Mouse (Mus musculus) midbrain, postnatal 0 days (tissue): Measurements from ENCODE around the gene Cux1. TPM values are rescaled to one million over a fixed set of nuclear protein-coding genes. Genes with fewer than 3 reads are reported as not detected.

Experiments
- ATAC-seq: fragments of 200-750 bp; cut with Nextera tagmentation; 2 replicates; pipeline ENCODE4 v1.8.0; 2017; ENCODE audit warnings: moderate number of reproducible peaks, mild to moderate bottlenecking, moderate TSS enrichment, moderate library complexity; ENCODE audit not compliant: low FRiP score
- DNase-seq: peaks from one replicate; pipeline ENCODE4 v3.0.0-alpha.2; 2015; ENCODE audit warnings: low spot score
- H3K27ac ChIP-seq: fragments of 300-500 bp; sonication (generic); 2 replicates; pipeline ENCODE4 v1.5.1; 2014; ENCODE audit warnings: low read depth, mild to moderate bottlenecking, low read length, mixed read lengths
- H3K27me3 ChIP-seq: fragments of 300-500 bp; sonication (generic); 2 replicates; pipeline ENCODE4 v1.6.1; 2014; ENCODE audit warnings: low read length, control low read depth, mixed read lengths; ENCODE audit not compliant: insufficient read depth
- H3K36me3 ChIP-seq: fragments of 300-500 bp; sonication (generic); 2 replicates; pipeline ENCODE4 v1.6.1; 2014; ENCODE audit warnings: low read length, control low read depth, mixed read lengths; ENCODE audit not compliant: insufficient read depth
- H3K4me1 ChIP-seq: fragments of 300-500 bp; sonication (generic); 2 replicates; pipeline ENCODE4 v1.6.1; 2014; ENCODE audit warnings: mild to moderate bottlenecking, control low read depth, antibody characterized with exemption, low read length, mixed read lengths; ENCODE audit not compliant: insufficient read depth
- H3K4me2 ChIP-seq: fragments of 300-500 bp; sonication (generic); 2 replicates; pipeline ENCODE4 v1.6.1; 2014; ENCODE audit warnings: low read depth, mild to moderate bottlenecking, low read length, mixed read lengths; ENCODE audit not compliant: poor library complexity, severe bottlenecking
- H3K4me3 ChIP-seq: fragments of 300-500 bp; sonication (generic); 2 replicates; pipeline ENCODE4 v1.5.1; 2014; ENCODE audit warnings: low read depth, mild to moderate bottlenecking, low read length, moderate library complexity
- H3K9ac ChIP-seq: fragments of 300-500 bp; sonication (generic); replicated peaks from 2 replicates; pipeline ENCODE4 v1.6.1; 2014; ENCODE audit warnings: mild to moderate bottlenecking, low read length, moderate library complexity, mixed read lengths; ENCODE audit not compliant: poor library complexity, severe bottlenecking
- H3K9me3 ChIP-seq: fragments of 300-500 bp; sonication (generic); 2 replicates; pipeline ENCODE4 v1.6.1; 2016; ENCODE audit warnings: low read length, control low read depth
- CTCF ChIP-seq: IDR thresholded peaks from 2 replicates; pipeline ENCODE4 v1.5.1; 2016; ENCODE audit warnings: antibody characterized with exemption, mild to moderate bottlenecking
- WGBS: fragments of 180-500 bp; shearing (Covaris S2); extraction: QIAGEN DNeasy Blood & Tissue Kit; methylation state at CpG from one replicate; pipeline ENCODE4 v1.1.7; 2014; 5-methylcytosine and 5-hydroxymethylcytosine counted together
- polyA plus RNA-seq: library from polyadenylated mRNA; unstranded; fragments of >200 nt; fragmentation: Nextera tagmentation; extraction: Ambion mirVana; gene quantifications from 2 replicates; pipeline ENCODE4 v1.2.1, GENCODE M21; 2015
- total RNA-seq: library from RNA; depleted of rRNA; stranded (reverse); fragments of >200 nt; gene quantifications from 2 replicates; pipeline ENCODE4 v1.2.3, GENCODE M21; 2014

The Cux1 gene
- total and polyA plus RNA-seq, 2 experiments from 2014 or later: 97.9 to 133 TPM

DNA sequence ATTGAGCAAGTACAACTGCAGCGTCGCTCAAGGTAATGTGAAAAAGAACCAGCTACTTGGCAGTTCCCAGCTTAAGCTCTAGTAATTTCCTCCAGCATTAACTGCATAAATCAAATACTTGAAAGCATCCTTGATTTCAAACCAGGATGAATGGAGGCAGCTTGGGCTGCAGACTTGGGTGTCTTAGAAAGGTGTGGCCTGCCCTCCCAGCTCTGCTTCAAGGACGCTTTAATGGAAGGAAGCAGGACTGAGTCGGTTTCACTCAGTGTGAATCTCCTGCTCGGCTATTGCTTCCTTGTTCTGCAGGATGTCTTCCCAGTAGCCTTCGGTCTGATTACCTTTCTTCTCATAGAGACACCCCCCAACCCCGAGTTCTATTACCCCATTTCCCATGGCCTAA lies 6.6 kb downstream of the Cux1 start:
- Histone ChIP-seq H3K4me2 (no peak overlapping the region), H3K36me3 (no peaks in the 10 kb centered on the region), H3K9me3 (no peaks in the 10 kb centered on the region), H3K4me3 (no peak overlapping the region), H3K27me3 (no peaks in the 10 kb centered on the region), H3K9ac (no peak overlapping the region), H3K27ac (no peak overlapping the region), H3K4me1 (peaks cover 7% of the 10 kb centered on the region; the same call in 1 of the 2 replicates)
- 73% methylated on average over 7 of the region's 7 CpGs for WGBS
- TF ChIP-seq CTCF: no peak
- no peak for ATAC-seq
- no peak for DNase-seq

DNA sequence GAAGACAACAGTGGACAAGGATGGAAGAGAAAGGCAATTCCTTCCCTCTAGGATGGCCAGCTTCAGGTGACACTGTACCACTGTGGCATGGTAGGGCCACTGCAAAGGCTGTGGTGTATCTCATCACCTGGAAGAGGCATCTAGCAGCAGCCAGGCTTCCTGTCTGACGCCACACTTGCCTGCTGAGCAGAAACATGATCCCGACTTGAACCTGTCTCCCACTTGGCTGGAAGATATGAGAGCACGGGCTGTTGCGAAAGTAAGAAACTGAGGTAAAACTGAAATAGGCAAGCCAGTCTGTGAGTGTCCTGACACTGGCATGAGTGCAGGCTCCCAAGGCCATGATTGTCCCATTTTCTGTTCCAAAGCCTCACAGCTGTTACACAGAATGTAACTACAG lies 9.8 kb downstream of the Cux1 start:
- Histone ChIP-seq H3K9me3 (no peaks in the 10 kb centered on the region), H3K27me3 (no peaks in the 10 kb centered on the region), H3K4me2 (no peak overlapping the region), H3K36me3 (no peaks in the 10 kb centered on the region), H3K27ac (no peak overlapping the region), H3K4me1 (no peaks in the 10 kb centered on the region; the same call in 1 of the 2 replicates), H3K4me3 (no peak overlapping the region), H3K9ac (no peak overlapping the region)
- WGBS: 90% methylated on average over 4 of the region's 4 CpGs
- no peak for TF ChIP-seq CTCF
- ATAC-seq (no peak), DNase-seq (no peak)

DNA sequence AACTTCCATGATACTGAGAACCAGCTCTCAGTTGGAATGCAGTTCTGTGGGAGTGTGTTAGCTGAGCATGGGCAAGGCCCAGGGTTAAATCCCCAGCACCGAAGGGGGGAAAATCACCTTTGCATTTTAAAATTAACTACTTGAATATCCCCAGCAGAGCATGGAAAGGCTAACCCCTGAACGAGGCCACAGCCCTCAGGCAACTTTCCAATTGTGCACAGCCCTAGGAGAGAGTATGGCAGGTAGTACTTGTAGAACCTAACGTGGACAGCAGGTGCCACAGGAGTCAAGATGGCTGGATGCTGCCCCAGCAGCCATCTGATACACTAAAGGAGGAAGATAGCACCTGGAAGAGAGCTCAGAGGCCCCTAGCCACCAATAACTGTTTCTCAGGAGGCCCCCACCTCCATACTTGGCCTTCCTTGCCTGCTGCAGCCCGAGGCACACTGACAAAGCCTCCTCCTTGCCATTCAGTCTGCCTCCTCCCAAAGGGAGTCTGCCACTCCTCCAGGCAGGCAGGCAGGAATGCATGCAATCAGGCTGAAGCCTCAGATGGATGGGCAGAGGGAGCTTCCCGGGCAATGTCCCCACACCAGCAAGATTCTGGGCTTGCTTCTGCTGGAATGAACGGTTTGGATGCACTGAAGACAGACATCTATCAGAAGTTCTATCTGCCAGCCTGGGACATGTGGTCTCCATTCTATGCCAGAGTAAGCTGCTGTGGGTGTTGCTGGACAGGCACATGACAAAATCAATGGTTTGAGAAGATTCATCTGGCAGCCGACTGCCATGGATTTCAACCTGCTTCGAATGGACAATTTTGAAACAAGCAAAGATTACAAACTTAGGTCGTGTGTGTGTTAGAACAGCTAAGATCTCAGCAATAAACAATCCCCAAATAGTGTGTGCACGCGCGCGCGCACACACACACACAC lies 10.7 kb downstream of the Cux1 start:
- H3K4me3 ChIP-seq: no peak overlapping the region
- H3K4me1 ChIP-seq: no peaks in the 10 kb centered on the region; the same call in 1 of the 2 replicates
- H3K36me3 ChIP-seq: no peaks in the 10 kb centered on the region
- H3K9me3 ChIP-seq: no peaks in the 10 kb centered on the region
- H3K27ac ChIP-seq: no peak overlapping the region
- no peaks in the 10 kb centered on the region for H3K27me3 ChIP-seq
- TF ChIP-seq CTCF: no peak
- WGBS: 83% methylated on average over 14 of the region's 14 CpGs
- ATAC-seq (no peak), DNase-seq (no peak)
- H3K4me2 ChIP-seq: no peak overlapping the region
- no peak overlapping the region for H3K9ac ChIP-seq

DNA sequence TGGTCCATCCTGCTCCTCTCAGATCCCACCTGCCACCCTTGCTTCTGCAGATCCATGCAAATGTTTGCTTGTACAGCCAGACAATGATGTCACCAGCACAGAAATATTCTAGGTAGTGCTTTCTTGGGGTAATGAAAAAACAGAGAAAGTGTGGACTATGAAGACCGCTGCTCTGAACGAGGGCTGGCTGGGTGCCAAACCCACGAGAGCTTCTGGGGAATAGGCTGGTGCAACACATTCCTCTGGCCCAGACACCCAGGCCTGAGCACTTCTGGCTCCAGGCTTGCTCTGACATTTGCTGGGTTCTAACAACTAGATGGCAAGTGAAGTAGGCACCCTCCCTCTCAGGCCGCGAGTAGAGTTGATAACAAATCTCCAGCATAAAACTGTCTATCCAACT lies 11.6 kb downstream of the Cux1 start:
- Histone ChIP-seq H3K27me3 (no peaks in the 10 kb centered on the region), H3K9ac (no peak overlapping the region), H3K36me3 (no peaks in the 10 kb centered on the region), H3K27ac (no peak overlapping the region), H3K4me1 (peaks cover 2% of the 10 kb centered on the region; the same call in 1 of the 2 replicates), H3K4me3 (no peak overlapping the region), H3K9me3 (no peaks in the 10 kb centered on the region), H3K4me2 (no peak overlapping the region)
- DNase-seq (peak; percentile 54), ATAC-seq (no peak)
- TF ChIP-seq CTCF: no peak
- 51% methylated on average over 5 of the region's 5 CpGs for WGBS

DNA sequence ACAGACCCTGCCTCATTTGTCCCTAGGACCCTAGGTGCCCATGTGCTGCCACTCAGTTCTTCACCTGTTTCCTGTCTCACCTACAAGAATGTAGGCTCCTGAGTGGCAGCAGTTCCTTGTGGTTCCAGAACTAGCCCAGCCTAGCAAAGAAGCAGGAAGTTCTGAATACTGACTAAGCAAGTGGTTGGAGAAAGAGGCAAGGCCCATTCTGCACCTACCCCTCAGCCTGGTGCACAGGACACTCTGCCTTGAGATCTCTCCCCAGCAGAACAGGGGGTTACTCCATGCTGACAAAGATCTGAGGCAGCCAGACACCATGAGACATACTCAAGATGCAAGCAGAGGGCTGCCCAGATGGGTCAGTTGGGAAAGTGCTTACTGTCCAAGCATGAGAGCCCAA lies 14.5 kb downstream of the Cux1 start:
- no peak overlapping the region for H3K4me3 ChIP-seq
- DNase-seq (no peak), ATAC-seq (no peak)
- no peak overlapping the region for H3K9ac ChIP-seq
- TF ChIP-seq CTCF: no peak
- peaks cover 5% of the 10 kb centered on the region; the same call in 1 of the 2 replicates for H3K4me1 ChIP-seq
- no peaks in the 10 kb centered on the region for H3K36me3 ChIP-seq
- no peak overlapping the region for H3K27ac ChIP-seq
- no peaks in the 10 kb centered on the region for H3K9me3 ChIP-seq
- H3K4me2 ChIP-seq: no peak overlapping the region
- H3K27me3 ChIP-seq: no peaks in the 10 kb centered on the region

DNA sequence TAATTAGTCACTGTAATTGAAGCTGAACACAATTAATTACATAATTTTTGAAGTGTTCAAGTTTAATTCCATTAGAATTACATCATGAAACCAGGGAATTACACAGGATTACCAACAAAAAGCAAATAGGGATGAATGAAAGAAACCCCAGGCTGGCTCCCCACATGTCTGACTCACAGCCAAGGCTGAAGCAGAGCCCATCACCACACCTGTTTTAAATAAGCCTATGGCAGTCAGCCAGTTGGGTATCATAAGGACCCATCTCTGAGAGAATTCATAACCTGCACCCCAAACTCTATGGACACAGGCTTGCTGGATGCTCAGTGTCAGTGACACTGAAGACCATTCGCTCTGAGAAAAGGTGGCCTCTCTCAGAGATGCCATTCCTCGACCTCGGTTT lies 15.2 kb downstream of the Cux1 start:
- DNase-seq: no peak
- TF ChIP-seq CTCF: no peak
- H3K9me3 ChIP-seq: no peaks in the 10 kb centered on the region
- 89% methylated on average over 3 of the region's 3 CpGs for WGBS
- H3K9ac ChIP-seq: no peak overlapping the region
- H3K4me2 ChIP-seq: no peak overlapping the region
- no peak overlapping the region for H3K4me3 ChIP-seq
- peaks cover 5% of the 10 kb centered on the region; the same call in 1 of the 2 replicates for H3K4me1 ChIP-seq
- no peak overlapping the region for H3K27ac ChIP-seq
- H3K36me3 ChIP-seq: no peaks in the 10 kb centered on the region
- ATAC-seq: no peak
- H3K27me3 ChIP-seq: no peaks in the 10 kb centered on the region
